Mouse (Mus musculus) ES-Bruce4 (cell line): ENCODE data around the gene Wdr37.

ENCODE experiments used
- CTCF ChIP-seq: IDR thresholded peaks from one replicate; pipeline ENCODE4 v1.8.1; 2011; ENCODE audit warnings: low read depth, low read length
- POLR2A ChIP-seq: IDR thresholded peaks from one replicate; pipeline ENCODE4 v1.8.1; 2011; ENCODE audit warnings: low read length; ENCODE audit not compliant: insufficient read depth

- TF ChIP-seq CTCF (no peak), POLR2A (no peak)
Observed at GRCm38 (mm10) chr13:8870160-8870509, 1.6 kb downstream of the Wdr37 start.
